Mouse (Mus musculus) kidney, embryonic 14.5 days (tissue): ENCODE data around the gene Rex1bd. TPM values are rescaled to one million over a fixed set of nuclear protein-coding genes. Genes with fewer than 3 reads are reported as not detected.
A peak's percentile ranks its signal among the peaks of the same experiment; 100 is the strongest.

Experiments
- ATAC-seq: fragments of 200-750 bp; cut with Nextera tagmentation; 2 replicates; pipeline ENCODE4 v1.8.0; 2017; ENCODE audit warnings: moderate number of reproducible peaks, mild to moderate bottlenecking, moderate TSS enrichment, moderate library complexity; ENCODE audit not compliant: low FRiP score, low TSS enrichment
- H3K27ac ChIP-seq: fragments of 300-500 bp; sonication (generic); 2 replicates; pipeline ENCODE4 v1.5.1; 2014; ENCODE audit warnings: low read depth, mild to moderate bottlenecking, low read length, moderate library complexity, mixed read lengths
- H3K27me3 ChIP-seq: fragments of 300-500 bp; sonication (generic); 2 replicates; pipeline ENCODE4 v1.6.1; 2014; ENCODE audit warnings: mild to moderate bottlenecking, low read length; ENCODE audit not compliant: control insufficient read depth, insufficient read depth
- H3K36me3 ChIP-seq: fragments of 300-500 bp; sonication (generic); 2 replicates; pipeline ENCODE4 v1.6.1; 2014; ENCODE audit warnings: low read length, mixed read lengths; ENCODE audit not compliant: control insufficient read depth, insufficient read depth
- H3K4me1 ChIP-seq: fragments of 300-500 bp; sonication (generic); 2 replicates; pipeline ENCODE4 v1.6.1; 2014; ENCODE audit warnings: low read length, mixed read lengths; ENCODE audit not compliant: control insufficient read depth, insufficient read depth
- H3K4me2 ChIP-seq: fragments of 300-500 bp; sonication (generic); replicated peaks from 2 replicates; pipeline ENCODE4 v1.6.1; 2014; ENCODE audit warnings: low read depth, mild to moderate bottlenecking, low read length
- H3K4me3 ChIP-seq: fragments of 300-500 bp; sonication (generic); 2 replicates; pipeline ENCODE4 v1.5.1; 2014; ENCODE audit warnings: mild to moderate bottlenecking, low read length
- H3K9ac ChIP-seq: fragments of 300-500 bp; sonication (generic); 2 replicates; pipeline ENCODE4 v1.6.1; 2014; ENCODE audit warnings: low read depth, mild to moderate bottlenecking, low read length, moderate library complexity
- H3K9me3 ChIP-seq: fragments of 300-500 bp; sonication (generic); 2 replicates; pipeline ENCODE4 v1.6.1; 2016; ENCODE audit warnings: low read length; ENCODE audit not compliant: control insufficient read depth
- WGBS: fragments of 180-500 bp; shearing (Covaris S2); extraction: QIAGEN DNeasy Blood & Tissue Kit; methylation state at CpG from one replicate; pipeline ENCODE4 v1.1.7; 2014; 5-methylcytosine and 5-hydroxymethylcytosine counted together
- polyA plus RNA-seq: library from polyadenylated mRNA; unstranded; fragments of >200 nt; fragmentation: Nextera tagmentation; extraction: Ambion mirVana; gene quantifications from 2 replicates; pipeline ENCODE4 v1.2.1, GENCODE M21; 2014

Gene Rex1bd
- polyA plus RNA-seq, 1 experiment from 2014 or later, result 129 TPM

GRCm38 (mm10) chr8:70481908-70482307 is 24.6 kb downstream of the Rex1bd start:
- Histone ChIP-seq H3K9ac (no peak overlapping the region), H3K4me2 (no peak overlapping the region), H3K4me1 (peaks cover 9% of the 10 kb centered on the region), H3K4me3 (no peak overlapping the region), H3K27me3 (peaks cover 39% of the 10 kb centered on the region), H3K9me3 (no peaks in the 10 kb centered on the region), H3K27ac (no peak overlapping the region), H3K36me3 (no peaks in the 10 kb centered on the region)
- ATAC-seq, result no peak
- 72% methylated on average over 3 of the region's 3 CpGs for WGBS

DNA sequence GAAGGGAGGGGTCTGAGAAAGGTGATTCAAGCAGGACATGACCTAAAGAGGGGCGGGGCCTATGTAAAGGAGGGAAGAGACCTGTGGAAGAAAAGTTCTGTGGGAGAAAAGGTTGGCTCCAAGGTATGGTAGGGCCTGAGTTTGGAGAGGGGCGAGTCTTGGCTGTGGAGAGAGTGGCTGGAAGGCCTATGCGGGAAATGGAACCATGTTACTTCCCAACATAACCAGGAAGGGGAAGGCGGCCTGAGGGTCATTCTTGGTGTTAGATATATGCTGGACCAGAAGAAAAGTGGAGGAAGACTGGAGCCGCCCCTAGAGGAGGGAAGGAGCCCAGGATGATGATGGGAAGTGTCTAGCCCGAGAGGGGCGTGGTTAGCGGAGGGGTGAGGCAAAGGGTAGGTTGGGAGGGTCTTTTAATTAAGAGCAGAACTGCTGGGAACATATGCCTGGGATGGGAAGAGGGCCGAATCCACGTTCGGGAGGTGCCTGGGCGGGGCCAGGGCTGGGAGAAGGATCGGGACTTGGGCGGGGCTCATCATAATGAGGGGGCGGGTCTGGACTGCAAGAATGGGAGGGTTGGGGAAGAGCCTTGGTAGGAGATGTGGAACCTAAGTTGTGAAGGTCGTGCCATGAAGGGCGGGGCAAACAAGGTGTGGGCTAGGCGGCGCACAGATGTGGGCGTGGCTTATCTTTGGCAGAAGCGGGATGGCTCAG is 29.1 kb downstream of the Rex1bd start:
- no peaks in the 10 kb centered on the region for H3K36me3 ChIP-seq
- H3K27ac ChIP-seq, result peak overlapping the region; percentile 38; the same call in 1 of the 2 replicates
- peaks cover 11% of the 10 kb centered on the region for H3K4me1 ChIP-seq
- no peaks in the 10 kb centered on the region for H3K9me3 ChIP-seq
- H3K4me3 ChIP-seq, result peak overlapping the region; percentile 92
- ATAC-seq, result peak; percentile 61
- H3K9ac ChIP-seq, result 0 out of 2 replicates have a peak overlapping the region, but pooled peaks have one; percentile 8
- under 1% methylated on average over 21 of the region's 21 CpGs for WGBS
- peak overlapping the region; percentile 86 for H3K4me2 ChIP-seq
- H3K27me3 ChIP-seq, result peaks cover 6% of the 10 kb centered on the region; the same call in 1 of the 2 replicates

DNA sequence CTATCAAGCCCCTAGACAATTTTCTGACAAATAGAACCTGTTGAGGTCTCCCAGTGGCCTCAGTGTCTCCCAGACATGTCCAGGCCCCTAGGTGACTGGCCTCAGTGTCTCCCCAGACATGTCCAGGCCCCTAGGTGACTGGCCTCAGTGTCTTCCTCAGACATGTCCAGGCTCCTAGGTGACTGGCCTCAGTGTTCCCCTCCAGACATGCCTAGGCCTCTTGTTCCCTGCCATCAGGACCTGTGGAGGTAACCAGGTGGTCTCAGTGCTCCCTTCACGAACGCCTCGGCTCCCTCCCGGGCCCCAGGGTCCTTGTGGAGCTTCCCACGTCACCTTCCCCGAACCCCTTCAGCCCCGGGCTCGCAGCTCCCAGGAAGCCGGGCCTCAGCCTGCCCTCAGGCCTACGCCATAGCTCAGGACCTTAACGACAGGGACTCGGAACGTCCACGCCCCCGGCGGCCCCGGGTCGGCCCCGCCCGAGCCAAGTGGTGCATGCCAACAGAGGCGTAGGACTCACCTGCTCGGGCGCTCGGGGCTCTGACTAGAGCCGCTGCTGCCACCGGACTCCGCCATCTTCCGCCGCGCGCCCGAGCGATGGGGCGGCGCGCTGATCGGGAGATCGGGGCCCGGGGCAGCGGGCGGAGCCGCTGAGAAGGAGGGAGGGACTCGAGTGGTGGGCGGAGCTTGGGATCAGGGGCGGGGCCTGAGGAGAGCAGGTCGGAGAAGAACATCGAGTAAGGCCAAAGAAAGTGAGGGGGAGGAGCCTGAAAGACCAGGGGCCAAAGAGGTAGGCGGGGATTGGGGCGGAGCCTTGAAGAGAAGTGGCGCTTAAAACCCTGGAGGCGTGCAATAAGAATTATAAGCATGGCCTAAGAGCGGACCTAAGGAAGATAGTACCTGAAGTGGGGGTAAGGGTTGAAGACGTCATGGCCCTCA is 30.0 kb downstream of the Rex1bd start, which contains the start of gene Klhl26:
Gene Klhl26, minus strand, starts transcription at position 636 of the 936 bp plus-strand sequence.
- H3K27ac ChIP-seq, result peak within 1 kb of the TSS; percentile 57
- H3K9me3 ChIP-seq, result no peaks in the 10 kb centered on the region
- peak within 1 kb of the TSS; percentile 89 for H3K9ac ChIP-seq
- H3K4me3 ChIP-seq, result peak within 1 kb of the TSS; percentile 92
- H3K36me3 ChIP-seq, result no peaks in the 10 kb centered on the region
- WGBS, result under 1% methylated on average over 53 of the region's 53 CpGs
- 0 out of 2 replicates have a peak, but pooled peaks cover 3% of the 10 kb centered on the region for H3K27me3 ChIP-seq
- ATAC-seq, result peak; percentile 88
- H3K4me1 ChIP-seq, result peaks cover 11% of the 10 kb centered on the region
- H3K4me2 ChIP-seq, result peak within 1 kb of the TSS; percentile 86

- H3K4me3 ChIP-seq, result no peak overlapping the region
- 96% methylated on average over 7 of the region's 7 CpGs for WGBS
- no peak for ATAC-seq
- no peaks in the 10 kb centered on the region for H3K36me3 ChIP-seq
- no peaks in the 10 kb centered on the region for H3K27me3 ChIP-seq
- H3K4me1 ChIP-seq, result peaks cover 13% of the 10 kb centered on the region
- H3K9me3 ChIP-seq, result no peaks in the 10 kb centered on the region
- no peak overlapping the region for H3K9ac ChIP-seq
- no peak overlapping the region for H3K27ac ChIP-seq
- H3K4me2 ChIP-seq, result no peak overlapping the region
Measured at GRCm38 (mm10) chr8:70471856-70472255, 34.7 kb downstream of the Rex1bd start.

DNA sequence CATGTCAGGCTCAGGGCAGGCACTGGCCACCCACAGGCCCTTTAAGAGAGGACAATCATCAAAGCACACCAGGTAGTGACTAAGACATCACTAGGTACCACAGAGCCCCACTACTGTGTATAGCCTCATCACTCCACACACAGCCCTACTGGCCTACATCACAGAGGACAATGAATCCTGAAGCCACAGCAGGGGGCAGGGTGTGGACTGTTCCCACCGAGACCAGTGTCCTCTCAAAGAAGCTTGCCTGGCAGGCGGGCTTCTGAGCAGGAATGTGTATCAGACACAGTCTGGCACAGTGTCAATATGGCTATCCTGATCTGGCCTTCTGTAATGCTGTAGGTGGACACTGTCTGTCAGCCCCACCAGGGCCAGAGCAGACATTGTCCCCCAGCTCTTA is 36.6 kb downstream of the Rex1bd start:
- Histone ChIP-seq H3K9me3 (no peaks in the 10 kb centered on the region), H3K9ac (no peak overlapping the region)

GRCm38 (mm10) chr8:70469295-70469916 is 37.1 kb downstream of the Rex1bd start:
- Histone ChIP-seq H3K4me1 (peaks cover 13% of the 10 kb centered on the region), H3K36me3 (no peaks in the 10 kb centered on the region), H3K9ac (no peak overlapping the region), H3K27ac (no peak overlapping the region), H3K4me3 (no peak overlapping the region), H3K4me2 (no peak overlapping the region), H3K9me3 (no peaks in the 10 kb centered on the region), H3K27me3 (no peaks in the 10 kb centered on the region)
- WGBS, result 52% methylated on average over 10 of the region's 10 CpGs
- no peak for ATAC-seq

More for the DNA sequence above, 36.6 kb downstream of the Rex1bd start:
- Histone ChIP-seq H3K36me3 (no peaks in the 10 kb centered on the region), H3K4me3 (no peak overlapping the region), H3K27me3 (no peaks in the 10 kb centered on the region), H3K4me1 (peaks cover 13% of the 10 kb centered on the region), H3K4me2 (no peak overlapping the region), H3K27ac (no peak overlapping the region)
- WGBS, result 84% methylated on average over 2 of the region's 2 CpGs
- ATAC-seq, result no peak

GRCm38 (mm10) chr8:70468733-70469132 is 37.8 kb downstream of the Rex1bd start:
- no peaks in the 10 kb centered on the region for H3K9me3 ChIP-seq
- no peaks in the 10 kb centered on the region for H3K36me3 ChIP-seq
- peaks cover 13% of the 10 kb centered on the region for H3K4me1 ChIP-seq
- 90% methylated on average over 4 of the region's 4 CpGs for WGBS
- no peak overlapping the region for H3K9ac ChIP-seq
- H3K4me2 ChIP-seq, result no peak overlapping the region
- H3K27me3 ChIP-seq, result no peaks in the 10 kb centered on the region
- H3K4me3 ChIP-seq, result no peak overlapping the region
- ATAC-seq, result no peak
- H3K27ac ChIP-seq, result no peak overlapping the region

DNA sequence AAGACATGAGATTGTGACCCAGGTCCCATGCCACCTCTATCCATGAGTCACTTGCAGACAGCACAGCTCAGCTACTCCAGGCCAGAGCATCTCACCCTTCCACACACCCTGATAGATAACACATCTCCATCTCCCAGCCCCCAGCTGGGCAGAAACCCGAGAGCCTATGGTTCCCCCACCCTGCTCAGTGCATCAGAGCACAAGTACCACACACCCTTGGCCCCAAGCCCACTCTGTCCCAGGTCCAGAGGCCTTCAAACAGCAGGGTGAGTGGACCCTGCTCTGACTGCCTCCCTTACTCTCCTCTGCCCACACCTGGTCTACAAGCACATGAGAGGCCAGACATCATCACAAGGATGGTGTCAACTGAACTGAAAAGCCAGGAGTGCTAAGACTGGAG is 38.6 kb downstream of the Rex1bd start:
- no peak overlapping the region for H3K27ac ChIP-seq
- 70% methylated on average over 1 of the region's 1 CpGs for WGBS
- H3K4me2 ChIP-seq, result no peak overlapping the region
- H3K36me3 ChIP-seq, result no peaks in the 10 kb centered on the region
- peaks cover 13% of the 10 kb centered on the region for H3K4me1 ChIP-seq
- H3K9me3 ChIP-seq, result no peaks in the 10 kb centered on the region
- ATAC-seq, result no peak; the same call in 1 of the 2 replicates
- no peak overlapping the region for H3K4me3 ChIP-seq
- H3K9ac ChIP-seq, result no peak overlapping the region
- no peaks in the 10 kb centered on the region for H3K27me3 ChIP-seq
